Mouse (Mus musculus) left cerebral cortex, adult 18-20 months (tissue): ENCODE results near the gene Ptprt. TPM values are rescaled to one million over a fixed set of nuclear protein-coding genes. Genes with fewer than 3 reads are reported as not detected.
"Not testable (repeated sequence)": the region's sequence is repeated elsewhere in the genome, so short reads cannot be mapped to it uniquely, and the experiment has no call there.

Experiments
- DNase-seq, 2 experiments: peaks; one replicate each; pipeline ENCODE4 v3.0.0; 2021 to 2022; ENCODE audit warnings: low spot score in 2 of 2, mixed read lengths in 1 of 2
- total RNA-seq, 2 experiments: library from RNA; stranded (reverse); gene quantifications; 2 replicates each; pipeline ENCODE4 v1.2.3; 2021

The Ptprt gene
- total RNA-seq, 2 experiments from 2014 or later, result 91.0 to 99.8 TPM

GRCm38 (mm10) chr2:162220586-162220985 lies 440.4 kb downstream of the Ptprt start:
- DNase-seq, result no peak

- peak; percentile 53 to 70 for DNase-seq
Observed at GRCm38 (mm10) chr2:162219507-162219906, 441.4 kb downstream of the Ptprt start.

DNA sequence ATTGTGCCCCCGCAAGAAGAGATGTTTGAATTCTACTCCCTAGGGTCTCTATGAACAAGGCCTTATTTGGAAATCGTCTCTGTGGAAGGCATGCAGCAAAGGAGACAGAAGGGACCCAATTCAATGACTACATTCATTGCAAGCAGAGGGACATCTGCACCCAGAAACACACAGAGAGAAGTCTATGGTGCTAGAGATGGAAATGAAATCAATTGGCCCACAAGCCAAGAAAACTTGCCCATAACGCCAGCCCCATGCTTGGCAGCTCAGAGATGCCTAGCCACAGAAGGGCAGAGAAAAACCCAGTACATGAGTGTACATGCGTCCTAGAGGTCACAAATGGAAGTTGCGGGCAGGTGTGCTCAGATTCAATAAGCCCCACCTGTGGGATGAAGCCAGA lies 443.1 kb downstream of the Ptprt start:
- no peak for DNase-seq

GRCm38 (mm10) chr2:162212397-162212796 lies 448.6 kb downstream of the Ptprt start:
- DNase-seq, result no peak

- DNase-seq, result no peak
Observed at GRCm38 (mm10) chr2:162210564-162210963, 450.4 kb downstream of the Ptprt start.

DNA sequence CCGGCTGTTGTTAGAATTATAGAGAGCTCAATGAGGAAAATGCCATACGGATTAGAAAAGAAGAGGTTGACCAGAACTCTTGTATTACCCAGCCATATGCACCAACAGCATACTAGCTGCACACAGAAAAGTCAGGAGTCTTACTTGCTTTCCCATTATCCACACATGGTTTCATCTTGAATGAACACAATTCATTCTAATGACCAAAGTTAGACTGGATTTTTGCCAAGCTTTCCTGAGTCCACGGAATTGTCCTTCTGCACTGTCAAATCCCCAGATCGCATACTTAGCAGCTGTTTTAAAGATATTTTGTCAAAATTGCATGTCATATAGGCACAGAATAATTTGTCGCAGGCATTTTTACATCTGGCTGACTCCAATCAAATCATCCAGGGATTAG lies 463.6 kb downstream of the Ptprt start:
- DNase-seq, result no peak

DNA sequence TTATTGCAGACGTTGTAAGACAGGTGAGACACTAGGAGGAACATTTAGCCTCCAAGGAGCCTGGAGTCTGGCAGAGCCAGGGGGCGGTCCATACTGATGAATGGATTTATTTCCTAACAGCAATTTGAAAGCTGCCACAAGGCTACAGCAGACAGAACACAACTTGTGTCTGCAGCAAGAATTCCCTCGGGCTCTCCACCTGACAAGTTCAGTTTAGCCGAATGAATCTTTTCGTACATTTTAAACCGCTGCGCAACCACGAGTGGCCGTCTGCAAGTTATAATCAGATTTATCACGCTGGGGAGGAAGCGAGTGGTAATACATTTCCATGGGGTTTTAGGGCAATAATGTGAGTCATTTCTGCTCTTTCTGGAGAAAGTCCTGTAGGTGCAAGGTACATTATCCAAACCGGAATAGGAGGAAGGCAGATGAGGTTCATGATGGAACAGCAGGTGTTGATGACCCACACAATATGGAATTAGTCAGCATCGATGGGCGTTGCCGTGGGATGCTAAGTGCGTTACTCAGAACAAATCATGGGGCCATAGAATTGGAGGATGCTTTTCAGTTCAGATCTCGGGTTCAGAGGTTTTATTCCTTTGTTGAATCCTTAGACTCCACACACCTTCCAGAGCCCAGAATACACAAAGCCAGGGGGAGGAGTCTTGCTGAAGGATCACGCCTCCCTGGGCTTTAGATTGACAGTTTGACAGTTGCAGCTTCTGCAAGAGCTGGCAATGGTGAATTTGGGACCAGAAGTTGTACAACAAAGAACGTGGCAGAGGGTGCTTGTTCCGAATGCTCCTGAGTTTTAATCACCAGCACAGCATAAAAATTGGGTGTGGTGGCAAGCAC lies 478.1 kb downstream of the Ptprt start:
- peak; percentile 32 to 36 for DNase-seq

DNA sequence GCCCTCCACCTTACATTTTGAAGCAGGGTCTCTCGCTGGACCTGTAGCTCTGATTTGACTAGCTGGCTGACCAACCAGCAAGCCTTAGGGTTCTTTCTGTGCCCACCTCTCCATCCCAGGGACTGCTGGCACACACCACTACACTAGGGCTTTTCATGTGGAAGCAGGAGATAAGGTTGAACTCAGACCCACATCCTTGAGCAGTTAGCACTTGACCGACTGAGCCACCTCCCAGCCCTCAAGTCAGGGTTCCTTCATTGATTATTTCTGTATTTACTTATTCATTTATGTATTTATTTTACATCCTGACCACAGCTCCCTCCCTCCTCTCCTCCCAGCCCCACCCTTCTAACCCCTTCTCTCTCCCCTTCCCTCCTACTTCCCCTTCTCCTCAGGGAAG lies 479.1 kb downstream of the Ptprt start:
- DNase-seq, result no peak

DNA sequence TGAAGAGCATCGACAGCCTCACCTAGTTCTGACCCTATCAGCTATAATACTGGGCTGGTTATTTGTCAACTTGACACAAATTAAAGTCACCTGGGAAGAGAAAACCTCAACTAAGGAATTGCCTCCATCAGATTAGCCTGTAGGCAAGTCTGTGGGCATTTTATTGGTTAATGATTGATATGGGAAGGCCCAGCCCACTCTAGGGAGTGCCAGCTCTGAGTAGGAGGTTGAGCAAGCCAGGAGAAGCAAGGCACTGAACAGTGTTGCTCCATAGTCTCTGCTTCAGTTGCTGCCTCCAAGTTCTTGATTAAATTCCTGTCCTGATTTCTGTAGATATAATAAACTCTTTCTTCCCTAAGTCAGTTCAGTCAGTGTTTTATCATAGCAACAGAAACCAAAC lies 488.4 kb downstream of the Ptprt start:
- no peak for DNase-seq

- peak; percentile 33 to 43 for DNase-seq
Observed at GRCm38 (mm10) chr2:162141845-162142411, 519.0 kb downstream of the Ptprt start.

DNA sequence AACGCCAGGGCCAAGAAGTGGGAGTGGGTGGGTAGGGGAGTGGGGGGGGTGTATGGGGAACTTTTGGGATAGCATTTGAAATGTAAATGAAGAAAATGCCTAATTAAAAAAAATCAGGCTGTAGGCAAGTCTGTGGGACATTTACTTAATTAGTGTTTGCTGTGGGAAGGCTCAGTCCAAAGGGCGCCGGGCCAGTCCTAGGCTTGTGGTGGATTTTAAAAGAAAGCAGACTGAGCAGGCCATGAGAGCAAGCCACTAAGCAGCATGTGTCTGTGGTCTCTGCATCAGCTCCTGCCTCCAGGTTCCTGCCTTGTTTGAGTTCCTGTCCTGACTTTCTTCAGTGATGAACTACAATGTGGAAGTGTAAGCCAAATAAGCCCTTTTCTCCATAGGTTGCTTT lies 524.8 kb downstream of the Ptprt start:
- not testable (repeated sequence) for DNase-seq

- DNase-seq, result peak in 1 of 2 experiments; percentile 9
Observed at GRCm38 (mm10) chr2:162131607-162132304, 529.2 kb downstream of the Ptprt start.

DNA sequence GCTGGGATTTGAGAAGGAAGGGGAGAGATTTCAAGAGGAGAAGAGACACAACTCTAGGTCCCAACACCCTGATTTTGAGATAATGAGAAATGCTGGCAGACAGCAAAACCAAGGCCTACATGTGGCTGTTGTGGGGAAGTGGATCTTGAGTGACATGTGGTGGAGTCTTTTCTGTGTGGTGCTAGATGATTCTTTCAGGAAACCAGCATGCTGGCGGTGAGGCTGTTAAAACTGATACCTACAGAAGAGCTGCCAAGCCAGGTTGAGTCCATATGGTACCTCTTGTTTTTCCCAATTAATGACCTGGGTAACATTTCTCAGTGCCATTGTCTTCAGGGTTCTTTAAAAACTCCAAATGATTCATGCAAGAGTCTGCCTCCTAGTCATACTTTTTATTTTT lies 531.1 kb downstream of the Ptprt start:
- no peak for DNase-seq

- peak in 1 of 2 experiments; percentile 19 for DNase-seq
Observed at GRCm38 (mm10) chr2:162118041-162118440, 542.9 kb downstream of the Ptprt start.

GRCm38 (mm10) chr2:162082391-162082790 lies 578.6 kb downstream of the Ptprt start:
- peak; percentile 51 to 72 for DNase-seq

- no peak for DNase-seq
Observed at GRCm38 (mm10) chr2:162080717-162081398, 580.1 kb downstream of the Ptprt start.

GRCm38 (mm10) chr2:162078571-162079280 lies 582.2 kb downstream of the Ptprt start:
- DNase-seq, result no peak

DNA sequence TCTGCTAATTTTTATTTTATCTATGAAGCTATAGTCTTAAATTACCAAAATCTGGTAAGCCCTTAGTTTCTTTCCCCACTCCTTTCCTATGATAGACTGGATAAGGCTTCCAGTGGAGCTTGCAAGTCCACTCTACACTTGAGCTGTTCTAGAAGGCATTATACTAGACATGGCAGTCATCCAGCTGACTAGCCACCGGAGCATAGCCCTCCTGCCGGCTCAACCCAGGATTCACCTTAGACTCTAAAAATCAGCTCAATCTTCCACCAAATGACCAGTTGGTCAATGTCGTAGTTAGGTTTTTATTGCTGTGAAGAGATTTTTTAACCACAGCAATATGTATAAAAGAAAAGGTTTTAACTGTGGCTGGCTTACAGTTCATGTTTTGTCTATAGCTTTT lies 608.1 kb downstream of the Ptprt start:
- no peak for DNase-seq

DNA sequence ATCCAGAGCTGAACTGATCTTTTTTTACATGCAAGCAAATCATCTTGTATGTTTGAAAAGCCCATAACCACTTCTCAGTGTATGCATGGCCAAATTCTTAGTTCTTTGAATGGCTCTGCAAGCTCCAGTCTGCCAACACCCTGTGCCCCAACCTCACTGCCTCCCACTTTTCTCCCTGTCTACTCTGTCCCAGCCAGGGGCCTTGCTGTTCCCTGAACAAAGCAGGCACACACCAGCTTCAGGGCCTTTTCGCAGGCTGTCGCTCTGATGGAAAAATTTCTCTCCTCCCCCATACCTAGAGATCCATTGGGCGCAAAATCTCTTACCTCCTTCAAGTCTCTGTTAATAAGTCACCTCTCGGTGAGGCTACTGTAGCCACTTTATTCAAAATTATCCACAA lies 610.7 kb downstream of the Ptprt start:
- no peak for DNase-seq

DNA sequence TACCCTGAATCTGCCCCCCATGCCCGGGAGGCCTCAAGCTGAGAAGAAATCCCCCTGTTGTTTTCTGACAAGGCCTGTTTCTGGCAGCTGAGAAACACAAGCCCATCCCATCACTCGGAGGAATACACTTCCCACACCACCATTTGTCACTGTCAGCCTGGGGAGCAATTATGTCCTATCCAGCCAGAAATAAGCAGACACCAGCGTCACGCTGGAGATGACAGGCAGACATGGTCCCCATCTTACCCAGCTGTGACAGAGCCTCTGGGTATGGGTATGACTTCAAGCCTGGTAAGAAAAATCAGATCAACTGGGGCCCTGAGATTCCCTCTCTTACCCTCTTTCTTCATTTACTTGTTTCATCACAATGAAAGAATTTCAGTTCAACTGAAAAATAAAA lies 625.3 kb downstream of the Ptprt start:
- no peak for DNase-seq

- DNase-seq, result no peak
Observed at GRCm38 (mm10) chr2:162031636-162032035, 629.3 kb downstream of the Ptprt start.
